Mouse (Mus musculus): Measurements from ENCODE around the gene Dhx58.

DNA sequence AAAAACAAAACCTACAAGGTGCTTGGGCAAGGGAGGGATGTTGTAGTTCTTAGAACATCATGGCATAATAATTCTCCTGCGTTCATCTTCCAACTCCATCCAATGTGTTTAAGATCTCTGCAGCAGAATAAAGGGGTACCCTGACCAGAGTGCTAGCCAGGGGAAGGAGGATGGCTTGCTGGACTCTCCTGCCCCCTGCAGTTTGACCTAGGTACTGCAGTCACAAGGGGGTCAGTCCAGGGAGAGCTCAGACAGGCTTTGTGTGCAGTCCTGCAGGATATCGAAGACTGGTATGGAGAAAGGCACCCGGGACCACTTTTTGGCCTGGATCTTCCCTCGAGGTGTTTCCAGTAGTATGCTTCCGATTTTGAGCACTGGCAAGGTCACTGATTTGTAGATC, 9.1 kb downstream of the Dhx58 start:
- TF ChIP-seq GATA1 (IDR thresholded peaks at IDR 0.05; ENCODE audit: borderline replicate concordance, low read length) = no peak
- no peak for TF ChIP-seq FLI1 (IDR thresholded peaks at IDR 0.05; ENCODE audit: low read length)
